Mouse (Mus musculus) ES-Bruce4 (cell line): ENCODE data around the gene Inpp5a. TPM values are rescaled to one million over a fixed set of nuclear protein-coding genes. Genes with fewer than 3 reads are reported as not detected.

Source experiments
- H3K27ac ChIP-seq: 2 replicates; pipeline ENCODE4 v1.5.1; 2012; ENCODE audit warnings: low read length, inconsistent platforms; ENCODE audit not compliant: insufficient read depth
- H3K27me3 ChIP-seq: 2 replicates; pipeline ENCODE4 v1.6.1; 2012; ENCODE audit warnings: mild to moderate bottlenecking, low read length, inconsistent platforms; ENCODE audit not compliant: control insufficient read depth, poor library complexity, insufficient read depth, severe bottlenecking
- H3K36me3 ChIP-seq: 2 replicates; pipeline ENCODE4 v1.6.1; 2012; ENCODE audit warnings: inconsistent platforms, mild to moderate bottlenecking, low read length, moderate library complexity; ENCODE audit not compliant: control insufficient read depth, poor library complexity, insufficient read depth, severe bottlenecking
- H3K4me1 ChIP-seq: one replicate; pipeline ENCODE4 v1.8.1; 2011; ENCODE audit warnings: low read length; ENCODE audit not compliant: control insufficient read depth, insufficient read depth
- H3K4me3 ChIP-seq: 2 replicates; pipeline ENCODE4 v1.5.1; 2011; ENCODE audit warnings: low read depth, mild to moderate bottlenecking, low read length
- H3K9ac ChIP-seq: 2 replicates; pipeline ENCODE4 v1.6.1; 2012; ENCODE audit warnings: low read depth, mild to moderate bottlenecking, inconsistent platforms; ENCODE audit not compliant: poor library complexity, severe bottlenecking
- H3K9me3 ChIP-seq: replicated peaks from 2 replicates; pipeline ENCODE4 v1.6.1; 2012; ENCODE audit warnings: mild to moderate bottlenecking, low read length, inconsistent platforms; ENCODE audit not compliant: control insufficient read depth, poor library complexity, insufficient read depth, severe bottlenecking
- CTCF ChIP-seq: IDR thresholded peaks from one replicate; pipeline ENCODE4 v1.8.1; 2011; ENCODE audit warnings: low read depth, low read length
- EP300 ChIP-seq: IDR thresholded peaks from 2 replicates; pipeline ENCODE4 v1.6.1; 2011; ENCODE audit warnings: low read depth, low read length; ENCODE audit not compliant: insufficient read depth
- POLR2A ChIP-seq: IDR thresholded peaks from one replicate; pipeline ENCODE4 v1.8.1; 2011; ENCODE audit warnings: low read length; ENCODE audit not compliant: insufficient read depth
- polyA plus RNA-seq: library from polyadenylated mRNA; stranded (reverse); fragments of >200 nt; gene quantifications from 2 replicates; pipeline ENCODE4 v1.2.4, GENCODE M21; 2011; ENCODE audit warnings: low read depth; ENCODE audit not compliant: missing spikeins, insufficient read depth, insufficient read length

Gene Inpp5a
- polyA plus RNA-seq, 1 experiment, result 37.6 TPM

GRCm38 (mm10) chr7:139380225-139380624 is 8.7 kb upstream of the Inpp5a start:
- H3K9me3 ChIP-seq, result no peaks in the 10 kb centered on the region
- H3K4me3 ChIP-seq, result no peak overlapping the region
- no peak overlapping the region for H3K9ac ChIP-seq
- H3K36me3 ChIP-seq, result no peaks in the 10 kb centered on the region
- H3K27ac ChIP-seq, result no peak overlapping the region
- H3K27me3 ChIP-seq, result no peaks in the 10 kb centered on the region
- TF ChIP-seq EP300, result no peak
- TF ChIP-seq CTCF, result no peak
- TF ChIP-seq POLR2A, result no peak
- no peaks in the 10 kb centered on the region for H3K4me1 ChIP-seq

- Histone ChIP-seq H3K4me1 (no peaks in the 10 kb centered on the region), H3K36me3 (no peaks in the 10 kb centered on the region), H3K4me3 (no peak overlapping the region), H3K9me3 (no peaks in the 10 kb centered on the region), H3K9ac (no peak overlapping the region), H3K27ac (no peak overlapping the region), H3K27me3 (no peaks in the 10 kb centered on the region)
- TF ChIP-seq EP300 (no peak), CTCF (no peak), POLR2A (no peak)
Observed at GRCm38 (mm10) chr7:139381877-139382276, 7.0 kb upstream of the Inpp5a start.

- no peak for TF ChIP-seq CTCF
- no peak for TF ChIP-seq POLR2A
- no peak for TF ChIP-seq EP300
- Histone ChIP-seq H3K9me3 (no peaks in the 10 kb centered on the region), H3K27me3 (no peaks in the 10 kb centered on the region), H3K4me1 (no peaks in the 10 kb centered on the region), H3K36me3 (no peaks in the 10 kb centered on the region), H3K9ac (no peak overlapping the region), H3K4me3 (no peak overlapping the region), H3K27ac (no peak overlapping the region)
Observed at GRCm38 (mm10) chr7:139382796-139383195, 6.1 kb upstream of the Inpp5a start.

GRCm38 (mm10) chr7:139384500-139384899 is 4.4 kb upstream of the Inpp5a start:
- TF ChIP-seq EP300 (no peak), CTCF (no peak), POLR2A (no peak)
- Histone ChIP-seq H3K4me1 (no peaks in the 10 kb centered on the region), H3K36me3 (no peaks in the 10 kb centered on the region)

GRCm38 (mm10) chr7:139384916-139385530 is 3.9 kb upstream of the Inpp5a start:
- Histone ChIP-seq H3K9ac (no peak overlapping the region), H3K4me1 (no peaks in the 10 kb centered on the region), H3K9me3 (no peaks in the 10 kb centered on the region), H3K36me3 (no peaks in the 10 kb centered on the region), H3K27ac (no peak overlapping the region), H3K27me3 (no peaks in the 10 kb centered on the region), H3K4me3 (no peak overlapping the region)
- TF ChIP-seq POLR2A (no peak), EP300 (no peak), CTCF (no peak)

More at GRCm38 (mm10) chr7:139384500-139384899, 4.4 kb upstream of the Inpp5a start:
- H3K27ac ChIP-seq, result no peak overlapping the region
- no peaks in the 10 kb centered on the region for H3K9me3 ChIP-seq
- H3K27me3 ChIP-seq, result no peaks in the 10 kb centered on the region
- H3K9ac ChIP-seq, result no peak overlapping the region
- no peak overlapping the region for H3K4me3 ChIP-seq

GRCm38 (mm10) chr7:139386933-139387690 is 1.8 kb upstream of the Inpp5a start:
- no peak overlapping the region for H3K9ac ChIP-seq
- no peaks in the 10 kb centered on the region for H3K36me3 ChIP-seq
- no peaks in the 10 kb centered on the region for H3K27me3 ChIP-seq
- no peak overlapping the region for H3K4me3 ChIP-seq
- no peaks in the 10 kb centered on the region for H3K4me1 ChIP-seq
- no peaks in the 10 kb centered on the region for H3K9me3 ChIP-seq
- no peak overlapping the region for H3K27ac ChIP-seq
- TF ChIP-seq CTCF, result no peak
- no peak for TF ChIP-seq POLR2A
- no peak for TF ChIP-seq EP300
